Mouse (Mus musculus): ENCODE results near the gene Tex33. TPM values are rescaled to one million over a fixed set of nuclear protein-coding genes. Genes with fewer than 3 reads are reported as not detected.

Tex33 gene
- not detected in 2 replicates for polyA plus RNA-seq (2012; rRNA removed)

GRCm38 (mm10) chr15:78395478-78395962 is at the start of gene Tex33:
Gene Tex33, minus strand, starts transcription at chr15:78395912.
- H3K27me3 ChIP-seq (ENCODE audit: control insufficient read depth, insufficient read depth, low read length) = no peaks in the 10 kb centered on the region
- no peak within 1 kb of the TSS for H3K27ac ChIP-seq (ENCODE audit: insufficient read depth, low read length)
- no peak for DNase-seq (ENCODE audit: low read depth in 1 of 2, low spot score in 2 of 2)
- no peaks in the 10 kb centered on the region for H3K36me3 ChIP-seq (ENCODE audit: control insufficient read depth, insufficient read depth, low read length)
- 84% methylated on average over 8 of the region's 8 CpGs for WGBS
- TF ChIP-seq POLR2A (IDR thresholded peaks at IDR 0.05; ENCODE audit: low read depth, low read length) = no peak
- no peak for TF ChIP-seq CTCF (IDR thresholded peaks at IDR 0.05; ENCODE audit: extremely low read depth, insufficient read depth, insufficient read length, insufficient replicate concordance)
- H3K4me1 ChIP-seq (ENCODE audit: control insufficient read depth, insufficient read depth, insufficient read length) = no peaks in the 10 kb centered on the region
- no peak within 1 kb of the TSS for H3K4me3 ChIP-seq (ENCODE audit: extremely low read depth, insufficient read depth, insufficient read length)

GRCm38 (mm10) chr15:78443857-78444256 is 48.1 kb upstream of the Tex33 start:
- Histone ChIP-seq H3K27ac (ENCODE audit: insufficient read depth, low read length) (no peak overlapping the region), H3K36me3 (ENCODE audit: control insufficient read depth, insufficient read depth, low read length) (no peaks in the 10 kb centered on the region), H3K4me1 (ENCODE audit: control insufficient read depth, insufficient read depth, insufficient read length) (no peaks in the 10 kb centered on the region; the same call in 1 of the 2 replicates), H3K4me3 (ENCODE audit: extremely low read depth, insufficient read depth, insufficient read length) (no peak overlapping the region), H3K27me3 (ENCODE audit: control insufficient read depth, insufficient read depth, low read length) (no peaks in the 10 kb centered on the region)
- 85% methylated on average over 6 of the region's 6 CpGs for WGBS
- DNase-seq (ENCODE audit: low read depth in 1 of 2, low spot score in 2 of 2) = no peak
- TF ChIP-seq CTCF (IDR thresholded peaks at IDR 0.05; ENCODE audit: extremely low read depth, insufficient read depth, insufficient read length, insufficient replicate concordance) = no peak
- no peak for TF ChIP-seq POLR2A (IDR thresholded peaks at IDR 0.05; ENCODE audit: low read depth, low read length)

- H3K4me1 ChIP-seq (ENCODE audit: control insufficient read depth, insufficient read depth, insufficient read length) = no peaks in the 10 kb centered on the region
- DNase-seq (ENCODE audit: low read depth in 1 of 2, low spot score in 2 of 2) = no peak
- 92% methylated on average over 19 of the region's 19 CpGs for WGBS
- TF ChIP-seq POLR2A (IDR thresholded peaks at IDR 0.05; ENCODE audit: low read depth, low read length) = no peak
- no peak for TF ChIP-seq CTCF (IDR thresholded peaks at IDR 0.05; ENCODE audit: extremely low read depth, insufficient read depth, insufficient read length, insufficient replicate concordance)
- no peaks in the 10 kb centered on the region for H3K27me3 ChIP-seq (ENCODE audit: control insufficient read depth, insufficient read depth, low read length)
- no peak overlapping the region for H3K27ac ChIP-seq (ENCODE audit: insufficient read depth, low read length)
- H3K4me3 ChIP-seq (ENCODE audit: extremely low read depth, insufficient read depth, insufficient read length) = no peak overlapping the region
- H3K36me3 ChIP-seq (ENCODE audit: control insufficient read depth, insufficient read depth, low read length) = no peaks in the 10 kb centered on the region
These were observed 46.5 kb upstream of the Tex33 start for GRCm38 (mm10) chr15:78442231-78442630.

GRCm38 (mm10) chr15:78438973-78439372 is 43.3 kb upstream of the Tex33 start:
- H3K4me3 ChIP-seq (ENCODE audit: extremely low read depth, insufficient read depth, insufficient read length) = no peak overlapping the region
- H3K27ac ChIP-seq (ENCODE audit: insufficient read depth, low read length) = no peak overlapping the region
- H3K36me3 ChIP-seq (ENCODE audit: control insufficient read depth, insufficient read depth, low read length) = no peaks in the 10 kb centered on the region
- no peaks in the 10 kb centered on the region; the same call in 1 of the 2 replicates for H3K4me1 ChIP-seq (ENCODE audit: control insufficient read depth, insufficient read depth, insufficient read length)
- no peak for DNase-seq (ENCODE audit: low read depth in 1 of 2, low spot score in 2 of 2)
- no peaks in the 10 kb centered on the region for H3K27me3 ChIP-seq (ENCODE audit: control insufficient read depth, insufficient read depth, low read length)
- 78% methylated on average over 9 of the region's 9 CpGs for WGBS
- TF ChIP-seq POLR2A (IDR thresholded peaks at IDR 0.05; ENCODE audit: low read depth, low read length) (no peak), CTCF (IDR thresholded peaks at IDR 0.05; ENCODE audit: extremely low read depth, insufficient read depth, insufficient read length, insufficient replicate concordance) (no peak)

GRCm38 (mm10) chr15:78438505-78438904 is 42.8 kb upstream of the Tex33 start:
- TF ChIP-seq POLR2A (IDR thresholded peaks at IDR 0.05; ENCODE audit: low read depth, low read length) (no peak), CTCF (IDR thresholded peaks at IDR 0.05; ENCODE audit: extremely low read depth, insufficient read depth, insufficient read length, insufficient replicate concordance) (no peak)
- no peaks in the 10 kb centered on the region for H3K27me3 ChIP-seq (ENCODE audit: control insufficient read depth, insufficient read depth, low read length)
- WGBS = 79% methylated on average over 8 of the region's 8 CpGs

GRCm38 (mm10) chr15:78438018-78438394 is 42.3 kb upstream of the Tex33 start:
- no peaks in the 10 kb centered on the region for H3K27me3 ChIP-seq (ENCODE audit: control insufficient read depth, insufficient read depth, low read length)
- peak overlapping the region; percentile 44; the same call in 1 of the 2 replicates for H3K27ac ChIP-seq (ENCODE audit: insufficient read depth, low read length)
- no peak for TF ChIP-seq POLR2A (IDR thresholded peaks at IDR 0.05; ENCODE audit: low read depth, low read length)
- no peak for TF ChIP-seq CTCF (IDR thresholded peaks at IDR 0.05; ENCODE audit: extremely low read depth, insufficient read depth, insufficient read length, insufficient replicate concordance)
- H3K36me3 ChIP-seq (ENCODE audit: control insufficient read depth, insufficient read depth, low read length) = no peaks in the 10 kb centered on the region
- H3K4me1 ChIP-seq (ENCODE audit: control insufficient read depth, insufficient read depth, insufficient read length) = no peaks in the 10 kb centered on the region; the same call in 1 of the 2 replicates
- no peak overlapping the region for H3K4me3 ChIP-seq (ENCODE audit: extremely low read depth, insufficient read depth, insufficient read length)
- DNase-seq (ENCODE audit: low read depth in 1 of 2, low spot score in 2 of 2) = no peak
- WGBS = 80% methylated on average over 4 of the region's 4 CpGs

More at GRCm38 (mm10) chr15:78438505-78438904, 42.8 kb upstream of the Tex33 start:
- no peak for DNase-seq (ENCODE audit: low read depth in 1 of 2, low spot score in 2 of 2)
- H3K27ac ChIP-seq (ENCODE audit: insufficient read depth, low read length) = no peak overlapping the region
- H3K4me1 ChIP-seq (ENCODE audit: control insufficient read depth, insufficient read depth, insufficient read length) = no peaks in the 10 kb centered on the region; the same call in 1 of the 2 replicates
- no peak overlapping the region for H3K4me3 ChIP-seq (ENCODE audit: extremely low read depth, insufficient read depth, insufficient read length)
- no peaks in the 10 kb centered on the region for H3K36me3 ChIP-seq (ENCODE audit: control insufficient read depth, insufficient read depth, low read length)

- no peak overlapping the region for H3K4me3 ChIP-seq (ENCODE audit: extremely low read depth, insufficient read depth, insufficient read length)
- WGBS = 74% methylated on average over 23 of the region's 23 CpGs
- no peak for DNase-seq (ENCODE audit: low read depth in 1 of 2, low spot score in 2 of 2)
- H3K27ac ChIP-seq (ENCODE audit: insufficient read depth, low read length) = peak overlapping the region; percentile 44; the same call in 1 of the 2 replicates
- H3K4me1 ChIP-seq (ENCODE audit: control insufficient read depth, insufficient read depth, insufficient read length) = no peaks in the 10 kb centered on the region; the same call in 1 of the 2 replicates
- TF ChIP-seq POLR2A (IDR thresholded peaks at IDR 0.05; ENCODE audit: low read depth, low read length) (no peak), CTCF (IDR thresholded peaks at IDR 0.05; ENCODE audit: extremely low read depth, insufficient read depth, insufficient read length, insufficient replicate concordance) (no peak)
- no peaks in the 10 kb centered on the region for H3K27me3 ChIP-seq (ENCODE audit: control insufficient read depth, insufficient read depth, low read length)
- no peaks in the 10 kb centered on the region for H3K36me3 ChIP-seq (ENCODE audit: control insufficient read depth, insufficient read depth, low read length)
These were observed 41.7 kb upstream of the Tex33 start for GRCm38 (mm10) chr15:78437237-78438017.

Data from spleen, adult 2 months (tissue).